Mouse (Mus musculus): ENCODE measurements around the gene Tead3. TPM values are rescaled to one million over a fixed set of nuclear protein-coding genes. Genes with fewer than 3 reads are reported as not detected.
"Not testable (repeated sequence)": the region's sequence is repeated elsewhere in the genome, so short reads cannot be mapped to it uniquely, and the experiment has no call there.

Tead3 gene
- total RNA-seq, 2 experiments from 2014 or later, result 15.3 to 19.3 TPM

- intact Hi-C loops (cut with DNase I), result no loop called here
- no peak for DNase-seq
Measured at GRCm38 (mm10) chr17:28361921-28362652, 11.5 kb upstream of the Tead3 start.

DNA sequence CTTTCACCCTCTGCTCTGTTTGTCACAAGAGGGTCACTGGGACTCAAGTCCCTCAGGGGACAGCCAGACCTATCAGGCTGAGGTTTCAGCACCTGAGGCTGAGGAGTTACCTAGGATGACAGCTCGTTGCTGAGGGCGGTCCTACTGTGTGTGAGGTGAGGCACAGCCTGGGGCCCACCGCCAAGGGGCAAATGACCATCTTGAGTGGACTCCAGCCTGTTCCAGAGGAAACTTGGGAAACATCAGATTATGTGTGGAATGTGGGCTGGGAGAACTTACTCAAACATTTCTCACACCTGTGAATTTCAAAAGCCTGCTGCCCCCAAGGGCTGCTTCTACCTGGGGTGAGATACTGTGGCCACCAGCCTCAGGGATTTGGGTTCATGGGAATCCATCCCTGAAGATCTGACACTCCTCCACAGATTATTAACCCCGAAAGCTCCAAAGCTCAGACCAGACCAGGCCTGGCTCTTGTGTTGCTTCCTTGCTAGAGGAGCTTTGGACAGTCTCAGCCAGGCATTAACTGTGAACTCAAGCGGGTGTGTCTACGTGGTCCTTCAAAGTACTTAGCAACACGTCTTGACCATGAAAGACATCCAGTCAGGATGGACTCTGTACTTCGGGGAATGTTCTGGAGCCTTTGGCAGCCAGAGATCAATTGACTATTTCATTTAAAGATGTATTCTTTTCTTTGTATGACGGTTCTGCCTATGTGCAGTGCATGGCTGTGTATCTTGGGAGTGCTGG is 10.1 kb upstream of the Tead3 start:
- intact Hi-C loops (cut with DNase I), result no loop called here
- no peak for DNase-seq

DNA sequence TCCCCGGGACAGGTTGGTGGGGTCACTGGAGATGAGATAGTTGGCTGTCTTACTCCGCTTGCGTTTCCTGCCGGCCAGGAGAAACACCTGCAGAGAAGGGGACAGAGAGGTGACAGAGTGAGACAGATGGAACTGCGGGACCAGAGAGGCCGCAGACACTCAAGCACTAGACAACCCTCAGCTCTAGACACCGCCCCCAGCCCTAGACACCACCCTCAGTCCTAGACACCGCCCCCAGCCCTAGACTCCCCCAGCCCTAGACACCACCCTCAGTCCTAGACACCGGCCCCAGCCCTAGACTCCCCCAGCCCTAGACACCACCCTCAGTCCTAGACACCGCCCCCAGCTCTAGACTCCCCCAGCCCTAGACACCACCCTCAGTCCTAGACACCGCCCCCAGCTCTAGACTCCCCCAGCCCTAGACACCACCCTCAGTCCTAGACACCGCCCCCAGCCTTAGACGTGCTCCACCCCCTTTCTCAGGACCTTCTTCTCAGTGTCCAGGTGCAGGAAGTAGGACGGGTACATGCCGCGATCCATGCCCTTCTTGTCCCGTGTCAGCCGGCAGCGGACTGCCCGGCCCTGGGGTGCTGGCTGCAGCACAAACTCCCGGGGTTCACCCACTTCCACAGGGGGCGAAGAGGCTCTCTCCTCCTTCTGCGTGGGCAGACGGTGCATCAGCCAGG is 8.1 kb upstream of the Tead3 start:
- DNase-seq; intact Hi-C loops (cut with DNase I): not testable (repeated sequence)

- intact Hi-C loops (cut with DNase I), result no loop called here
- DNase-seq, result peak; percentile 59 to 60
Measured at GRCm38 (mm10) chr17:28355871-28356270, 5.3 kb upstream of the Tead3 start.

DNA sequence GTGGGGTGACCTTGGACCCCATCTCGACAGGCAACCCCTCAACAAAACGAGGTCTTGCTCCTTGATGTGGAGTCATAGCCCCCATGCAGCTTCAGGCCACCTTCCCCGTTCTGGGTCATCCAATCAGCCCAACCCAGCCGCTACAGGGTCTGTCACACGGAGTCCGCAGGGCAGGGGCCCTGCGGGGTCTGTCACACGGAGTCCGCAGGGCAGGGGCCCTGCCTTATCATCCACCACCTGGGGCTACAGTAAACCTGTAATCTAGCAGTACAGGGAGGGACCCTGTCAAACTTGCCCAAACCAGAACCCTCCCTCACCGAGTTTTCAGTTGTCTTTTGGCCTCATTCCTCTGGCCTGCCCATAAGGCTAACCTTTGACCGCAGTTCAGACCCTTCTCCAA is 1.4 kb upstream of the Tead3 start:
- intact Hi-C loops (cut with DNase I), result no loop called here
- no peak for DNase-seq

DNA sequence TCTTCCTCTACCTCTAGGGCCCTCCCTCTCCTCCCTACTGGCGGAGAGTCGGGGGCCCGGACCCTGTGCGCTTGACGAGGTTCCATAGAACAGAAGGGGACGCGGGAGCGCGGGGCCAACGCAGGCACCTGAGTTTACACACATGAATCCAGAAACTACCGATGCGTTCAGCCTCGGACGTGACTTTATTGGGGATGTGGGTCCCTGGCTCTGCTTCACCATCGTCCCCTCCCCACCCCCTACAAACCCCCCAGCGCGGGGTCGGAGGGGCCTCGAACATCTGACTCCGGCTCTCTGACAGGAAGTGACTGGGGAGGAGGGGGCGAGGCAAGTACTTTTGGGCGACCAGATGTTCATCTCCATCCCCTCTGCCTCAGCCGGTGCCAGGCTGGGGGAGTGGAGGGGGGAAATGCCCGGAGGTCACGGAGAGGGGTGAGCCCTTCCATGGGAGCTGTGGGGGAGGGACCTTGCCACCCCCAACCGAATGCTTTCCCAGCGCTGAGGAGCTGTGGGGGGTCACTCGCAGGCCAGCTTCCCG is 805 bp upstream of the Tead3 start:
- peak in 1 of 2 experiments; percentile 19 for DNase-seq
- intact Hi-C loops (cut with DNase I), result no loop called here

DNA sequence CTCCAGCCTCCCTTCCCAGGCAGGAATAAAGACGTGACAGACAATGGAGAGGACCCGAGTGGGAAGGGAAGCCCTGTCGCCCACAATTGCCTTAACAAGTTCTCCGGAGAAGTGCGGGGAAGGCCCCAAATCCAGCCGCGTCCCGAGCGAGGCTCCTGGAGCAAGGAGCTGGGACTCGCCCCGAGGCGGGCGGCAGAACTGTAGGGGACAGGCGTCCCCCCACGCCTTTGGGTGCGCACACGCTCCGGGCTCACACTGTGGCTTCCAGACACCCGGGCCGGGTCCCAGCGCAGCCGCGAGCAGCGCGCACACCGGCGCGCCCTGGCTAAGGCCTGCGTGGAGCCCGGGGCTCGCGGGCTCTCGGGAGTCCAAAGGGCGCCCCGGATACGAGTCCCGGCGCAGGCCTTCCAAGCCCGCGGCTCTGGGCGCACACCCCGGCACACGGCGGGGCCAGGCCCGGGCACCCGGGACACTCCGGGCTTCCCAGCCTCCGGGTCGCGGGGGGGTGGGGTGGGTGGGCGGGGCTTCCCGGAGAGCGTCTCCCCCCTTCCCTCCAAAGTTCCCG is 634 bp downstream of the Tead3 start:
- intact Hi-C loops (cut with DNase I), result no loop called here

DNA sequence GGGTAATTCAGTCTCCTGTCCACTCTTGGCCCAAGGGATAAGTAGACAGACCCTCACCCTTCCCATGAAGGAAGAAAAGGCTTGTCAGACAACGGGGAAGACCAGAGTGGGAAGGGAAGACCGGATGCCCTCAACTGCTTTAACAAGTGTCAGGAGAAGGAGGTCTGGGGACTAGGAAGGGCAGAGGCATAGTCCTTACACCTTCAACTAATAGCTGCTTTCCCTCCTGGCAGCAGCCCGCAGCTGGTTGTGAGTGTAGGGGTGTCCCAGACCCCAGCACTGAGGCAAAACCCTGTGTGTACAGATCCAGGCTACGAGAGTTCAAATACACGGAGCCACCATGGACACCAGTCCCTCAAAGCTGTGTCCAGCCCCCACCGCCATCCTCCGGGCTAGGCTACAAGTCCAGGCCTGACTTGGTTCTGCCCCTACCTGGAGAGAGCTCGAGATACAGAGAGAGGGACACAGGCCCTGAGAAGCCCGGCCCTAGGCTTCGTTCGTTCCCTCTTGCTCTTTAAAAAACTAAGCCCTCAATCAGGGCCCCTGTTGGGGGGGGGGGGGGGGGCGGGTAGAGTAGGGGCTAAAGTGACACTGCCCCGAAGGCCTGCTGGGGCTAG is 1.2 kb downstream of the Tead3 start:
- peak; percentile 31 to 32 for DNase-seq
- intact Hi-C loops (cut with DNase I), result no loop called here

More for the DNA sequence above, 634 bp downstream of the Tead3 start:
- DNase-seq, result peak in 1 of 2 experiments; percentile 72

DNA sequence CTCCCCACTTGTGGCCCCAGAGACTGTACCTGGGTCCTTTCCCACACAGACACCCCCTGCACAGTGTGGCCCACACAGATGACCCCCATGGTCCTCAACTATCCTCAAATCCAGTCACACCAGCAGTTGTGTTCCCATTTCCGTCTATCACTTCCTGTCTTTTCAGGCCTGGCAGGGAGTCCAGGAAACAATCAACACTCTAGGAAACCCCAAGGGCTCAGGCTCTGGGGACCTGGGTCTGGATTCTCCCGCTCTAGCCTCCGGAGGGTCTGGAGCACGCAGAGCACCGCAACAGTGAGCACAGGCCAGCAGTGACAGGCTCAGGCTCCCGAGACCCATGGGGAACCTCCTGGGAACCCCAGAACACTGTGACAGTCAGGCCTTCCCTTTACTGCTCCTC is 2.4 kb downstream of the Tead3 start:
- peak in 1 of 2 experiments; percentile 60 for DNase-seq
- intact Hi-C loops (cut with DNase I), result no loop called here

DNA sequence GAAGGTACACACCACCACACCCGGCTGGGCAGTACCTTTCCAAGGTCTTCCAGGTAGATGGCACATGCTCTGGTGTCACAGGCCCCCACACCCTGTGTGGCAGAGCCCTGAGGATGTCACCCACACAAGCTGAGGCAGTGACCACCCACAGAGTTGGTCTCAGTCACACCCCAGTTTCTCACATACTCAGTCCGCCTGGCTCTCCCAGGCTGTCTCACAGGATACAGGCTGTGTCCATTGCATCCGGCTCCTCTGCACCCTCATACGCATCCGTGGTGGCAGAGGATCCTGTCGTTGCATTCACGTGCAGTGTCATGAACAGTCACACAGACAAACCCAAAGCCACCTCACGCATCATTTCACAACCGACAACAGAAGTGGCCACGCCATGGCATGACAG is 3.3 kb downstream of the Tead3 start:
- intact Hi-C loops (cut with DNase I), result no loop called here
- no peak for DNase-seq

- intact Hi-C loops (cut with DNase I), result no loop called here
- peak; percentile 64 to 74 for DNase-seq
Measured at GRCm38 (mm10) chr17:28345882-28346281, 4.7 kb downstream of the Tead3 start.

GRCm38 (mm10) chr17:28345271-28345721 is 5.3 kb downstream of the Tead3 start:
- intact Hi-C loops (cut with DNase I), result no loop called here
- DNase-seq, result peak; percentile 33 to 58

- intact Hi-C loops (cut with DNase I), result no loop called here
Measured at GRCm38 (mm10) chr17:28344670-28345069, 5.9 kb downstream of the Tead3 start.

GRCm38 (mm10) chr17:28344050-28344607 is 6.5 kb downstream of the Tead3 start:
- intact Hi-C loops (cut with DNase I), result no loop called here
- peak; percentile 59 to 60 for DNase-seq

More at GRCm38 (mm10) chr17:28344670-28345069, 5.9 kb downstream of the Tead3 start:
- DNase-seq, result no peak

DNA sequence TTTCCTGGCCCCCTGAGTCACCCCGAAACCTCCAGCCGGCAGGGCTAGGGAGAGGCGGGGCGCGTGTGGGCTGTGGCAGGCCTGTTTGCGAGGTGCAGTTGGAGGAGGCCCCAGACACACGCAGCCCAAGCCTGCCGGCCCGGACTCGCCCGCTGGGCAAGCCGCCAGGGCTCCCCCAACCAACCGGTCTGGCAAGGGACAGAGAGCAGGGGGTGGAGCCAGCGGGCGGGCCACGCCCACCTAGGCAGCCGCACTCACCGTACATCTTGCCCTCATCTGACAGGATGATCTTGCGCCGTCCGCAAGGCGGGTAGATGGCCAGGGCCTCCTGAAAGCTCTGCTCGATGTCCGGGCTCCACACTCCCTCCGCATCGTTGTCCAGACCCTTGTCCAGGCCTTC is 9.5 kb downstream of the Tead3 start:
- DNase-seq, result peak; percentile 88 to 89
- intact Hi-C loops (cut with DNase I), result no loop called here

- intact Hi-C loops (cut with DNase I), result no loop called here
Measured at GRCm38 (mm10) chr17:28340578-28340977, 10.0 kb downstream of the Tead3 start.

GRCm38 (mm10) chr17:28337547-28337946 is 13.1 kb downstream of the Tead3 start:
- DNase-seq, result no peak
- intact Hi-C loops (cut with DNase I), result no loop called here

More at GRCm38 (mm10) chr17:28340578-28340977, 10.0 kb downstream of the Tead3 start:
- peak; percentile 23 to 37 for DNase-seq

DNA sequence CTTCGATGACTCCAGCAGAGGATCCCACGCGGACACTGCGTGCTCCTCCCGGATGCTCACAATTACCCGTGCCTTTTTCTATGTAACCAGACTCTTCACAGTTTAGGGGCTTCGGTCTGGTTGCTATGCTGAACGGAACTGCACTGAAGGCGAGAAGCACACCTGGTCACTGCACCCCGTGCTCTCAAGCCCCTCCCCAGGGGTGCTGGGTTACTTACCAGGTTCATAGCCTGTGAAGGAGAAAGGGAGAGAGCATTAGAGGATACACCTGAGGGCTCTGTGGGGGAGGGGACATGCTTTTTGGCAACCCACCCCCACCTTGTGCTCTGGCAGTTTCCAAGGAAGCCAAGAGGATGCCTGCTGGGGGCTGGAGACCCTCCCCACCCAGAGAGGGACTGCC is 15.3 kb downstream of the Tead3 start:
- intact Hi-C loops (cut with DNase I), result no loop called here
- no peak for DNase-seq

GRCm38 (mm10) chr17:28332915-28333546 is 17.6 kb downstream of the Tead3 start:
- intact Hi-C loops (cut with DNase I), result no loop called here
- no peak for DNase-seq
